In genomic region chr3:28383526-28384126, GRCm38 (mm10) we compare ENCODE assay signal across 13 mouse cellular contexts.
DNase-seq lines count a peak whose midpoint lies in the region; ATAC-seq and TF ChIP-seq lines count a peak whose summit lies in the region.
"Had no signal": no experiment of that assay in that cellular context is flagged by ENCODE, and none has a peak within 500 bp of the region (broad histone marks: within the 10 kb centered on the region; RNA-seq: fewer than 3 reads in every experiment).

No protein-coding gene starts in this region.

- intact Hi-C loops in left cerebral cortex, postnatal 4 days (cut with DNase I), result no loop called here

- no peak for TF ChIP-seq CTCF in midbrain, postnatal 0 days (IDR thresholded peaks at IDR 0.05)

- DNase-seq in cerebellum, postnatal 14 days, result peak; percentile 76 to 80
- DNase-seq in cerebellum, adult 9-10 months, result no peak
- peak; percentile 85 for DNase-seq in left cerebral cortex, postnatal 4 days
- DNase-seq in left cerebral cortex, adult 9 months (ENCODE audit: low spot score in 2 of 2), result no peak
- peak; percentile 83 for DNase-seq in midbrain, postnatal 0 days (ENCODE audit: low spot score)
- no peak for DNase-seq in gastrocnemius, postnatal 25 days
- DNase-seq in adrenal gland, postnatal 25 days, result no peak
- DNase-seq: gastrocnemius, postnatal 10 days; spleen, adult 18-20 months had no signal

- 48% methylated on average over 11 of the region's 11 CpGs for WGBS in hindbrain, embryonic 12.5 days
- 31% methylated on average over 11 of the region's 11 CpGs for WGBS in midbrain, postnatal 0 days

- H3K4me3 ChIP-seq in hindbrain, embryonic 12.5 days, result no peak overlapping the region
- H3K4me3 ChIP-seq in midbrain, postnatal 0 days (ENCODE audit: low read depth, low read length), result no peak overlapping the region
- H3K4me3 ChIP-seq: kidney, embryonic 15.5 days; limb, embryonic 13.5 days; lung, embryonic 15.5 days had no signal

- ATAC-seq in hindbrain, embryonic 12.5 days (ENCODE audit: low FRiP score), result peak; percentile 58
- no peak for ATAC-seq in midbrain, postnatal 0 days (ENCODE audit: low FRiP score)

- H3K27ac ChIP-seq in hindbrain, embryonic 12.5 days, result peak overlapping the region; percentile 68
- H3K27ac ChIP-seq in midbrain, postnatal 0 days (ENCODE audit: low read depth, low read length), result no peak overlapping the region
- H3K27ac ChIP-seq: kidney, embryonic 15.5 days; limb, embryonic 13.5 days; lung, embryonic 15.5 days had no signal

- no peaks in the 10 kb centered on the region for H3K36me3 ChIP-seq in hindbrain, embryonic 12.5 days
- no peaks in the 10 kb centered on the region for H3K36me3 ChIP-seq in midbrain, postnatal 0 days (ENCODE audit: insufficient read depth, low read length)
- H3K36me3 ChIP-seq: kidney, embryonic 15.5 days; limb, embryonic 13.5 days; lung, embryonic 15.5 days had no signal

- no peaks in the 10 kb centered on the region for H3K27me3 ChIP-seq in hindbrain, embryonic 12.5 days
- no peaks in the 10 kb centered on the region for H3K27me3 ChIP-seq in midbrain, postnatal 0 days (ENCODE audit: insufficient read depth, low read length)
- H3K27me3 ChIP-seq: kidney, embryonic 15.5 days; limb, embryonic 13.5 days; lung, embryonic 15.5 days had no signal

- H3K9ac ChIP-seq in hindbrain, embryonic 12.5 days, result no peak overlapping the region; the same call in 1 of the 2 replicates
- H3K9ac ChIP-seq in midbrain, postnatal 0 days (replicated peaks; ENCODE audit: low read length, poor library complexity, severe bottlenecking), result no peak overlapping the region
- H3K9ac ChIP-seq: kidney, embryonic 15.5 days; limb, embryonic 13.5 days; lung, embryonic 15.5 days had no signal

- H3K4me2 ChIP-seq in hindbrain, embryonic 12.5 days (replicated peaks), result peak overlapping the region; percentile 13; the same call in 1 of the 2 replicates
- H3K4me2 ChIP-seq in midbrain, postnatal 0 days (ENCODE audit: low read depth, low read length, poor library complexity, severe bottlenecking), result no peak overlapping the region; the same call in 1 of the 2 replicates
- H3K4me2 ChIP-seq: kidney, embryonic 15.5 days; limb, embryonic 13.5 days; lung, embryonic 15.5 days had no signal

- no peaks in the 10 kb centered on the region for H3K9me3 ChIP-seq in hindbrain, embryonic 12.5 days (replicated peaks)
- H3K9me3 ChIP-seq in midbrain, postnatal 0 days (ENCODE audit: low read length), result no peaks in the 10 kb centered on the region
- H3K9me3 ChIP-seq: kidney, embryonic 15.5 days; lung, embryonic 15.5 days had no signal

- H3K4me1 ChIP-seq in hindbrain, embryonic 12.5 days, result peaks cover 25% of the 10 kb centered on the region
- peaks cover 13% of the 10 kb centered on the region; the same call in 1 of the 2 replicates for H3K4me1 ChIP-seq in midbrain, postnatal 0 days (ENCODE audit: insufficient read depth, low read length)
- H3K4me1 ChIP-seq: kidney, embryonic 15.5 days; lung, embryonic 15.5 days had no signal

Comparison
In these comparisons a context has a peak if more than half of its experiments do, and no peak if none do; other contexts are left out.
1. DNase-seq: peak in cerebellum, postnatal 14 days (2 of 2), left cerebral cortex, postnatal 4 days (single experiment) and midbrain, postnatal 0 days (single experiment); none in cerebellum, adult 9-10 months (single experiment), left cerebral cortex, adult 9 months (0 of 2), gastrocnemius, postnatal 25 days (single experiment) and adrenal gland, postnatal 25 days (single experiment).